Mouse (Mus musculus) A20 (cell line): ENCODE measurements at regions not wholly inside any gene's neighbourhood (a gene's known extent, or its start where the extent isn't known, plus 50 kb on each side); places are given as distances from the start of the nearest gene placed in this dataset.

Source experiments
- DNase-seq: peaks from one replicate; pipeline ENCODE4 v3.0.0-alpha.2; 2011; ENCODE audit warnings: low read depth, low spot score

DNA sequence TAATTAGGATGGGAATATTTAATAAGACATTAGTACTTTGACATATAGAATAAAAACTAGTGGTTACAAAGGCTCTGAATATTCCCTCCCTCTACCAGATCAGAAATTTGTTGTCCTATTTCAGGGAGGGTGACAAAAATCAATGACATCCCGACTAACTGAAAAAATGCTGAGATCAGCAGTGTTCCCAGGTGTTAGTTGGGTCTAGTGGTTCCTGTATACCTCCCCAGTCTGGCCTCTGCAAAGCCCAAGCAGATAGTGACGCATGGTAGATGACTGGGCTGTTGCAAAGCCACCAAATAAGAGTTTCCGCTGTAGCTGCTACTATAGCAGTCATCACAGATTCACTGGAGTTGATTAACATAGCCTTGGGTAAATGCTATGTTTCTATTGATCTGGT lies 59.9 kb upstream of the Gm4791 start:
- DNase-seq = no peak

- DNase-seq = no peak
Observed at GRCm38 (mm10) chr9:46925641-46926040, 72.9 kb upstream of the Gm4791 start.

DNA sequence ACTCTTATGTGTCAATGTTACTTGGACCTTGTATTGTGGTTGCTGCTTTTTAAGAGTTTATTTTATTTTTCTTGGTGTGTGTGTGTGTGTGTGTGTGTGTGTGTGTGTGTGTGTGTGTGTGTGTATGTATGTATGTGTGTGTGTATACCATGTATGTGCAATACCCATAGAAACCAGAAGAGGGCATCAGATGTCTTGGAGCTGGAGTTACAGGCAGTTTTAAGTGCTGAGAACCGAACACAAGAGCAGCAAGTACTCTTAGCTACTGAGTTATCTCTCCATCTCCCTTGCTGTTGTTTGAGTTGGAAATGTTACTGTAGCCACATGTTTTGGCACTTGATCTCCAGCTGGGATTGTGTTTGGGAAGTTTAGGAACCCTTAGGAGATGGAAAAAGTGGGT lies 78.5 kb upstream of the Gm4791 start:
- DNase-seq = no peak

DNA sequence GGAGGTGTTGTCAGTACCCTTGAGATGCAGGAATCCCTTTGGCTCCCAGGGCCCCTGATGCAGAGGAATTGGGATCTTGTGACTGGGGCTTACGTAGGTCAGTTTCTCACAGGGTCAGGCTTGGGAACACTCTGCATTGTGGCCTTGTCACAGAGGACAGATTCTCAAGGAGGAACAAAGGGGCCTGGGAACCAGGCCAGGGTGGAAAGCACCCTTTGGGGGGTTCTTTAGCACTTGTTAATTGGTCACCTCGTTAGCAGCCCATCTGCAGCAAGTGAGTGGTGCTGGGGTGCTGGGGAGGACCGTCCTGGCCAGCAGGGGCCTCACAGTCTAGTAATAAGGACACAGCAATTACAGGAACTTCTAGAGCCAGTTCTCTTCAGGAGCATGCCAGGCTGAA lies 85.3 kb upstream of the Gm4791 start:
- DNase-seq = no peak

- no peak for DNase-seq
Observed at GRCm38 (mm10) chr9:46909412-46910013, 89.0 kb upstream of the Gm4791 start.

- no peak for DNase-seq
Observed at GRCm38 (mm10) chr9:46905081-46905480, 93.5 kb upstream of the Gm4791 start.

GRCm38 (mm10) chr9:46903491-46904220 lies 94.9 kb upstream of the Gm4791 start:
- DNase-seq = no peak

DNA sequence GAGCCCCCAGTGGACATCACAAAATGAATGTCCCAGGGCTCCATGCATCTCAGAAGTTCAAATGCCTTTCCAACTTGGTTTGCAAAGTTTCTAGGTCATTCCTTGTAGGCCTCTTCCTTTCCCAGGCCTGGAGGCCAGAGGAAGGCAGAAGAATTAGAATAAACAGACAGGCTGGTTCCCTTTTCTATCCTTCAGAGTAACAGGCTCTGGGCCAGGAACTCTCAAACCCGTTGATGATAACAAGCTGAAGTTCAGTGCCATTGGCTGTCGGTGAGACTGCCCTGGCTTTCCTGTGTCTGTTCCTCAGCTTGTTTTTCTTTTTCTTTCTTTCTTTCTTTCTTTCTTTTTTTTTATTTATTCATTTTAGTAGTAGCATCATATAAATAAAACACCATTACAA lies 99.3 kb upstream of the Gm4791 start:
- no peak for DNase-seq

- no peak for DNase-seq
Observed at GRCm38 (mm10) chr9:46898120-46898519, 100.4 kb upstream of the Gm4791 start.

DNA sequence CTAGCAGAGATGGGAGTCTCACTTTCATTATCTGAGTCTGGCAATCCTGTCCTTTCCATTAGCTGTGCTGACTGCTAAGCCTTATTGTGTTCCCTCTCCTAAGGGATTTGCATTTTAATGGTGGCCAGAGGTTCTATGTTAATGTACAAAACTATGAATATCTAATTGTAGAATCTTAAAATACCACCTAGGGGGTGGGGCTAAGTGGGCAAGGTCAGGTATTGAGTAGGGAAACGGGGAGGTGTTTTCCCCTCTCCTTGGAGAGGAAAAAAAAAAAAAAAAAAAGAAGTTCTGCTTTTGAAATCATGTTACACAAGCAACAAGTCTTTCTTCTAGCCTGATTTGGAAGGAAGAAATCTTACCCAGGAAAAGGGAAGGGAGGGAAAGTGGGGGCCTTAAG lies 106.7 kb upstream of the Gm4791 start:
- no peak for DNase-seq

GRCm38 (mm10) chr9:46889933-46890662 lies 108.4 kb upstream of the Gm4791 start:
- no peak for DNase-seq

GRCm38 (mm10) chr9:46871211-46871994 lies 127.1 kb upstream of the Gm4791 start:
- DNase-seq = no peak

- DNase-seq = no peak
Observed at GRCm38 (mm10) chr9:46863934-46864333, 134.6 kb upstream of the Gm4791 start.

DNA sequence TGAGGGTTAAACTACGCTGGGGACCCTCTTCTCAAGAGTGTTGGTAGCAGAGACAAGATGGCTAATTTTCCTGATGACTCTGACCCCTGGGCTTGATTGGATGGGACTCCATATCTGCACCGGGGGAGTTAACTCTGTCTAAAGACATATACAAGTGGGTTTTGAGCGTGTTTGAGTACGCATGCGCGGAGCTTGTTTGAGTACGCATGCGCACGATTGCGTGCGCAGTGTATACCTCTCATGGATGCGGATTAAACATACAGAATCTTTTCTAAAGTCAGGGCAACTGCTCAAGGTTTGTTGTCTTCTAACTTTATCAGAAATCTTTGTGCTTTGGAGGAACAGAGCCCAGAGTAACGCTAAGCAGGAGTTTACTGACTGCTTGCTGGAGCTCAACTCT lies 146.8 kb upstream of the Gm4791 start:
- no peak for DNase-seq

DNA sequence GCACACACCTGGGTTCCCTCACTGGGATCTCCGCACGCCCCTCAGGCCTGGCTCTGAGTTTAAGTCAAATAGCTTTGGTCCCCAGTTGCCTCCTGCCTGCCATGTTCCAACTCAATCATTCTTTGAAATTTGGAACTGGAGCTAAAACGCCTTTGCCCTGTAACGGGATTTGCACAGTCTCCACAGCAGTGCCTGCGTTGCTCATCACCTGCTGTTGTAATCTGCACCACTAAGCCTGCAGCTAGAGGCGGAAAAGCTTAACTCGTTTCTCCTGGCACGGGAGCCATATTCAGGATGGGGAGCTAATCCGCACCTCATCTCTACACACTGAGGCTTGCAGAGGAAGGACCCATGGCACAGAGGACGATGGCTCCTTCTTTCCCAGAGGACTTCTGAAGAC lies 147.2 kb upstream of the Gm4791 start:
- no peak for DNase-seq

- DNase-seq = no peak
Observed at GRCm38 (mm10) chr9:46845276-46845675, 153.3 kb upstream of the Gm4791 start.

- no peak for DNase-seq
Observed at GRCm38 (mm10) chr9:46843781-46844180, 154.8 kb upstream of the Gm4791 start.

DNA sequence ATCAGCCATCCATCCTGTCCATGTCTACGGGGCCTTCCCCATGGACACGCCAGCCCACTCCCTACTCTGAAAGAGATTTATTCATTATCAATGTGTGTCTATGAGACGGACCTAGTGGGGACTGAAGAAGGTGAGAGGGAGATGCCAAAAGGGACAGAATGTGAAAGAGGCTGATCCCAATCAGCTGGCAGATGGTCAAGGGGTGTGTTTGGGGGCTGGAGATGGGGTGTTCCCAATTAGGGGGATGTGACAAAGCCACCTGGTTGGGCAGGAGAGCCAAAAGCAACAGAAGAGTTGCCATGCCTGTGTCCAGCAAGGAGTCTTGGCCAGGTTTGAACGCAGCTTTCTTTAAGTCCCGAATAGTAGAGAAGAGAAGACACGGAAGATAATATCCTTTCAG lies 157.0 kb upstream of the Gm4791 start:
- DNase-seq = no peak

DNA sequence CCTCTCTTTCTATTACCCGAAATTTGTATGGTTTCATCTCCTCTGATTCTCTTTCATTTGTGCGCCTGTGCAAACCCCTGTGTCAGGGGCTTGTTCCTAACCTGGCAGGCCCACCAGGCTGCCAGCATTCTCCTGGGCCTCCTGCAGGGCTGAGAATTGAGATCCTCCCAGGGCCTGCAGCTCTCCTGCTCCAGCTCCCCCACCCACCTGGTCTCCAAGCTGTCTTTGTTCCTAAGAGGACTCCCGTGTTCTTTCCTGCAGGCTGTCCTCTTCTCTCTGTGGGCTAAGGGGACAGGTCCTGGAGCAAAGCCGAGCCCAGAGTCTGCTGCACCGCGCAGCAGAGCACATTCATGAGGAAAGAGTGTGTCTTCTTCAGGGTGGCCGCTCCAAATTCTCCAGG lies 163.3 kb upstream of the Gm4791 start:
- no peak for DNase-seq

DNA sequence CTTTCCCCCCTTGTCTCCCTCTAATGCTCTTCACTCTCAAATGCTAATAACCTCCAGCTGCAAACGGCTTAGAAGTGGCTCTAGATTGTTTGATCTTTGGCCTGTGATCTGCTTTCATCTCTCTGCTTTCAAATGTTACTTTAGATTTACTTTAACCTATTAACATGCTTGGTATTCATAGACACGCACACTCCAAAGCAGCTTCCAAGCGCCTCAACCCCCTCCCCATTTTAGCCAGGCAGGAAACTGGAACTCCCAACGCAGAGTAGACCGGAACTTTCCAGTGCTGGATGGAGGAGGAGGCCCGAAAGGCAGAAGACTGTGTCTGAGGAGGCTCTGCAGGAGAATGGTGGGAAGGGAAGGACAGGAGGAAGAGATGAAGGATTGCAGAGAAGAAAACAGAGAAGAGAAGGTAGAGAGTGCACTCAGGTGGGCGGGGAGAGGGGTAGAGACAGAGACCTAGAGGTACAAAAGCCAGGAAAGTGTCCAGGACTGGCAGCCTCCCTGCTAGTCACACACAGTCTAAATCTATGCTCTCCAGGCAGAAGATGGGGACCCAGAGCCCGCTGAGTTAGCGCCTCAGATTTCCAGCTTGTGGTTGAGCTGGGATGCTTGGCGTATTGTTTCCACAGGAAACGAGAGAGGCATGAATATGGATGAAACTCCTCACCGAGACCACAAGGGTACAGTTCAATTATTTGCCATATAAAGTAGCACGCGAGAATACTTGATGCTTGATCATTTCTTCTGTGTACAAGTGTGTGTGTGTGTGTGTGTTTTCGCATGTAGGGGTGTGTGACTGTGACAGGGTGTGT lies 167.6 kb upstream of the Gm4791 start:
- DNase-seq = no peak

- DNase-seq = no peak
Observed at GRCm38 (mm10) chr9:46830316-46830715, 168.2 kb upstream of the Gm4791 start.
